Comparison of ENCODE assay signal across 9 mouse cellular contexts in genomic region chr3:156999177-156999808, GRCm38 (mm10).
DNase-seq lines count a peak whose midpoint lies in the region; ATAC-seq lines count a peak whose summit lies in the region.
"Had no signal": no experiment of that assay in that cellular context is flagged by ENCODE, and none has a peak within 500 bp of the region (broad histone marks: within the 10 kb centered on the region; RNA-seq: fewer than 3 reads in every experiment).

No protein-coding gene starts in this region.

- ATAC-seq in heart, embryonic 15.5 days (replicated peaks; ENCODE audit: insufficient number of reproducible peaks, insufficient read depth, low FRiP score, low read depth): peak; percentile 47; the same call in 1 of the 2 replicates

- 55% methylated on average over 5 of the region's 5 CpGs for WGBS in heart, embryonic 15.5 days

- H3K4me3 ChIP-seq in heart, embryonic 15.5 days: no peak overlapping the region

- no peak overlapping the region for H3K9ac ChIP-seq in heart, embryonic 15.5 days

- no peaks in the 10 kb centered on the region for H3K27me3 ChIP-seq in heart, embryonic 15.5 days

- H3K27ac ChIP-seq in heart, embryonic 15.5 days: no peak overlapping the region

- H3K9me3 ChIP-seq in heart, embryonic 15.5 days (replicated peaks): no peaks in the 10 kb centered on the region

- no peaks in the 10 kb centered on the region for H3K4me1 ChIP-seq in heart, embryonic 15.5 days (replicated peaks)

- no peak overlapping the region for H3K4me2 ChIP-seq in heart, embryonic 15.5 days
- H3K4me2 ChIP-seq: midbrain, embryonic 11.5 days had no signal

- DNase-seq in heart, adult 11 months: no peak
- DNase-seq in adrenal gland, postnatal 25 days: peak; percentile 6
- DNase-seq in kidney, postnatal 10 days: peak; percentile 46
- DNase-seq in lung, postnatal 36 days: peak; percentile 12
- DNase-seq in gastrocnemius, postnatal 14 days: no peak
- DNase-seq in embryo, embryonic 10.5 days (ENCODE audit: low spot score): no peak
- no peak for DNase-seq in thymus, postnatal 14 days

- intact Hi-C loops in gastrocnemius, postnatal 14 days (cut with DNase I; ENCODE audit: low total_unique reads): no loop called here

- no peaks in the 10 kb centered on the region for H3K36me3 ChIP-seq in heart, embryonic 15.5 days

Comparison
In these comparisons a context has a peak if more than half of its experiments do, and no peak if none do; other contexts are left out.
1. DNase-seq: peak in adrenal gland, postnatal 25 days (single experiment), kidney, postnatal 10 days (single experiment) and lung, postnatal 36 days (single experiment); none in heart, adult 11 months (single experiment), gastrocnemius, postnatal 14 days (single experiment), embryo, embryonic 10.5 days (single experiment) and thymus, postnatal 14 days (single experiment).